Mouse (Mus musculus) intestine, embryonic 15.5 days (tissue): ENCODE measurements around the gene Fam120a. TPM values are rescaled to one million over a fixed set of nuclear protein-coding genes. Genes with fewer than 3 reads are reported as not detected.

Experiments used
- ATAC-seq: fragments of 200-750 bp; cut with Nextera tagmentation; 2 replicates; pipeline ENCODE4 v1.8.0; 2017; ENCODE audit warnings: moderate TSS enrichment, moderate library complexity
- H3K27ac ChIP-seq: fragments of 300-500 bp; sonication (generic); 2 replicates; pipeline ENCODE4 v1.5.1; 2015; ENCODE audit warnings: mild to moderate bottlenecking, inconsistent platforms
- H3K27me3 ChIP-seq: fragments of 300-500 bp; sonication (generic); replicated peaks from 2 replicates; pipeline ENCODE4 v1.6.1; 2015; ENCODE audit warnings: inconsistent platforms
- H3K36me3 ChIP-seq: fragments of 300-500 bp; sonication (generic); 2 replicates; pipeline ENCODE4 v1.6.1; 2015; ENCODE audit warnings: inconsistent platforms
- H3K4me1 ChIP-seq: fragments of 300-500 bp; sonication (generic); replicated peaks from 2 replicates; pipeline ENCODE4 v1.6.1; 2015; ENCODE audit warnings: inconsistent platforms
- H3K4me2 ChIP-seq: fragments of 300-500 bp; sonication (generic); replicated peaks from 2 replicates; pipeline ENCODE4 v1.6.1; 2015; ENCODE audit warnings: mild to moderate bottlenecking, inconsistent platforms
- H3K4me3 ChIP-seq: fragments of 300-500 bp; sonication (generic); replicated peaks from 2 replicates; pipeline ENCODE4 v1.5.1; 2015; ENCODE audit warnings: inconsistent platforms
- H3K9ac ChIP-seq: fragments of 300-500 bp; sonication (generic); 2 replicates; pipeline ENCODE4 v1.6.1; 2015; ENCODE audit warnings: inconsistent platforms
- H3K9me3 ChIP-seq: fragments of 300-500 bp; sonication (generic); 2 replicates; pipeline ENCODE4 v1.6.1; 2016; ENCODE audit warnings: inconsistent platforms
- WGBS: fragments of 180-500 bp; shearing (Covaris S2); methylation state at CpG from one replicate; pipeline ENCODE4 v1.1.7; 2015; 5-methylcytosine and 5-hydroxymethylcytosine counted together
- polyA plus RNA-seq: library from polyadenylated mRNA; unstranded; fragments of >200 nt; fragmentation: Nextera tagmentation; extraction: Ambion mirVana; gene quantifications from 2 replicates; pipeline ENCODE4 v1.2.1, GENCODE M21; 2015

The Fam120a gene
- polyA plus RNA-seq, 1 experiment from 2014 or later: 30.7 TPM

- no peaks in the 10 kb centered on the region for H3K36me3 ChIP-seq
- 0 out of 2 replicates have a peak, but pooled peaks cover 5% of the 10 kb centered on the region for H3K4me1 ChIP-seq
- H3K27me3 ChIP-seq: no peaks in the 10 kb centered on the region
- H3K9me3 ChIP-seq: no peaks in the 10 kb centered on the region
- H3K4me3 ChIP-seq: no peak overlapping the region
- 0 out of 2 replicates have a peak, but pooled peaks have one; percentile 41 for ATAC-seq
- WGBS: 55% methylated on average over 6 of the region's 6 CpGs
- H3K9ac ChIP-seq: no peak overlapping the region
- H3K4me2 ChIP-seq: no peak overlapping the region
- H3K27ac ChIP-seq: no peak overlapping the region
Observed at GRCm38 (mm10) chr13:48982482-48983098, 14.8 kb upstream of the Fam120a start.

GRCm38 (mm10) chr13:48979069-48979468 lies 11.3 kb upstream of the Fam120a start:
- H3K36me3 ChIP-seq: no peaks in the 10 kb centered on the region
- H3K9ac ChIP-seq: no peak overlapping the region
- no peak overlapping the region for H3K27ac ChIP-seq
- H3K4me2 ChIP-seq: no peak overlapping the region
- ATAC-seq: no peak
- WGBS: 60% methylated on average over 6 of the region's 6 CpGs
- no peaks in the 10 kb centered on the region for H3K27me3 ChIP-seq
- H3K4me1 ChIP-seq: 0 out of 2 replicates have a peak, but pooled peaks cover 5% of the 10 kb centered on the region
- H3K4me3 ChIP-seq: no peak overlapping the region
- H3K9me3 ChIP-seq: no peaks in the 10 kb centered on the region

GRCm38 (mm10) chr13:48977858-48978257 lies 10.0 kb upstream of the Fam120a start:
- Histone ChIP-seq H3K27ac (0 out of 2 replicates have a peak overlapping the region, but pooled peaks have one; percentile 4), H3K4me3 (no peak overlapping the region), H3K27me3 (no peaks in the 10 kb centered on the region), H3K36me3 (no peaks in the 10 kb centered on the region), H3K4me1 (0 out of 2 replicates have a peak, but pooled peaks cover 5% of the 10 kb centered on the region), H3K4me2 (peak overlapping the region; percentile 20; the same call in 1 of the 2 replicates), H3K9ac (no peak overlapping the region), H3K9me3 (no peaks in the 10 kb centered on the region)
- ATAC-seq: peak; percentile 39; the same call in 1 of the 2 replicates
- 35% methylated on average over 3 of the region's 3 CpGs for WGBS

GRCm38 (mm10) chr13:48974699-48975098 lies 6.9 kb upstream of the Fam120a start:
- ATAC-seq: no peak

GRCm38 (mm10) chr13:48974266-48974665 lies 6.4 kb upstream of the Fam120a start:
- Histone ChIP-seq H3K27ac (no peak overlapping the region), H3K36me3 (no peaks in the 10 kb centered on the region), H3K27me3 (no peaks in the 10 kb centered on the region), H3K9ac (no peak overlapping the region), H3K4me3 (no peak overlapping the region), H3K9me3 (no peaks in the 10 kb centered on the region), H3K4me1 (peaks cover 2% of the 10 kb centered on the region; the same call in 1 of the 2 replicates), H3K4me2 (no peak overlapping the region)
- ATAC-seq: no peak
- WGBS: 83% methylated on average over 4 of the region's 4 CpGs

More at GRCm38 (mm10) chr13:48974699-48975098, 6.9 kb upstream of the Fam120a start:
- Histone ChIP-seq H3K4me1 (peaks cover 2% of the 10 kb centered on the region; the same call in 1 of the 2 replicates), H3K9ac (no peak overlapping the region), H3K4me2 (no peak overlapping the region), H3K27ac (no peak overlapping the region), H3K36me3 (no peaks in the 10 kb centered on the region), H3K4me3 (no peak overlapping the region), H3K9me3 (no peaks in the 10 kb centered on the region), H3K27me3 (no peaks in the 10 kb centered on the region)
- 88% methylated on average over 2 of the region's 2 CpGs for WGBS

GRCm38 (mm10) chr13:48973231-48973630 lies 5.4 kb upstream of the Fam120a start:
- Histone ChIP-seq H3K9me3 (no peaks in the 10 kb centered on the region), H3K4me1 (peaks cover 2% of the 10 kb centered on the region; the same call in 1 of the 2 replicates), H3K27me3 (no peaks in the 10 kb centered on the region), H3K36me3 (no peaks in the 10 kb centered on the region), H3K27ac (no peak overlapping the region), H3K9ac (no peak overlapping the region), H3K4me3 (no peak overlapping the region), H3K4me2 (no peak overlapping the region)
- 67% methylated on average over 5 of the region's 5 CpGs for WGBS
- no peak for ATAC-seq

- Histone ChIP-seq H3K9ac (no peak overlapping the region), H3K9me3 (no peaks in the 10 kb centered on the region), H3K4me2 (peak overlapping the region; percentile 39), H3K4me1 (peaks cover 4% of the 10 kb centered on the region; the same call in 1 of the 2 replicates), H3K27ac (peak overlapping the region; percentile 65), H3K27me3 (no peaks in the 10 kb centered on the region), H3K4me3 (no peak overlapping the region), H3K36me3 (no peaks in the 10 kb centered on the region)
- ATAC-seq: peak; percentile 36
- 38% methylated on average over 5 of the region's 5 CpGs for WGBS
Observed at GRCm38 (mm10) chr13:48971033-48971432, 3.2 kb upstream of the Fam120a start.

- H3K4me3 ChIP-seq: no peak overlapping the region
- peak overlapping the region; percentile 65 for H3K27ac ChIP-seq
- H3K9me3 ChIP-seq: no peaks in the 10 kb centered on the region
- no peaks in the 10 kb centered on the region for H3K36me3 ChIP-seq
- WGBS: 71% methylated on average over 13 of the region's 13 CpGs
- H3K4me2 ChIP-seq: peak overlapping the region; percentile 39
- H3K9ac ChIP-seq: no peak overlapping the region
- H3K4me1 ChIP-seq: peaks cover 6% of the 10 kb centered on the region; the same call in 1 of the 2 replicates
- no peak for ATAC-seq
- no peaks in the 10 kb centered on the region for H3K27me3 ChIP-seq
Observed at GRCm38 (mm10) chr13:48970566-48970965, 2.7 kb upstream of the Fam120a start.

GRCm38 (mm10) chr13:48968750-48969088 lies 902 bp upstream of the Fam120a start:
- Histone ChIP-seq H3K4me3 (peak overlapping the region; percentile 98), H3K27ac (peak overlapping the region; percentile 97), H3K4me1 (peaks cover 22% of the 10 kb centered on the region), H3K4me2 (peak overlapping the region; percentile 79), H3K36me3 (no peaks in the 10 kb centered on the region), H3K9ac (peak overlapping the region; percentile 98), H3K27me3 (no peaks in the 10 kb centered on the region), H3K9me3 (no peaks in the 10 kb centered on the region)
- ATAC-seq: no peak
- WGBS: 11% methylated on average over 7 of the region's 7 CpGs

GRCm38 (mm10) chr13:48966851-48967821 lies 681 bp downstream of the Fam120a start:
- under 1% methylated on average over 58 of the region's 58 CpGs for WGBS
- no peaks in the 10 kb centered on the region for H3K9me3 ChIP-seq
- H3K36me3 ChIP-seq: no peaks in the 10 kb centered on the region
- H3K27me3 ChIP-seq: no peaks in the 10 kb centered on the region
- H3K27ac ChIP-seq: peak overlapping the region; percentile 97
- ATAC-seq: no peak; the same call in 1 of the 2 replicates
- H3K4me1 ChIP-seq: peaks cover 22% of the 10 kb centered on the region
- peak overlapping the region; percentile 79 for H3K4me2 ChIP-seq
- H3K4me3 ChIP-seq: peak overlapping the region; percentile 98
- peak overlapping the region; percentile 98 for H3K9ac ChIP-seq

GRCm38 (mm10) chr13:48965559-48966525 lies 2.0 kb downstream of the Fam120a start:
- no peaks in the 10 kb centered on the region for H3K36me3 ChIP-seq
- WGBS: 6% methylated on average over 7 of the region's 7 CpGs
- peaks cover 24% of the 10 kb centered on the region for H3K4me1 ChIP-seq
- peak overlapping the region; percentile 79 for H3K4me2 ChIP-seq
- peak overlapping the region; percentile 98 for H3K9ac ChIP-seq
- peak overlapping the region; percentile 97 for H3K27ac ChIP-seq
- no peaks in the 10 kb centered on the region for H3K27me3 ChIP-seq
- ATAC-seq: peak; percentile 44
- peak overlapping the region; percentile 98 for H3K4me3 ChIP-seq
- H3K9me3 ChIP-seq: no peaks in the 10 kb centered on the region
